Mouse (Mus musculus) ES-E14 (cell line): Measurements from ENCODE around the gene Fam155a. TPM values are rescaled to one million over a fixed set of nuclear protein-coding genes. Genes with fewer than 3 reads are reported as not detected.

Experiments
- DNase-seq: peaks from one replicate; pipeline ENCODE4 v3.0.0-alpha.2; 2013; ENCODE audit warnings: low read depth, low spot score
- H3K27ac ChIP-seq: 2 replicates; pipeline ENCODE4 v1.5.1; 2012; ENCODE audit warnings: low read depth, mild to moderate bottlenecking, low read length, moderate library complexity, mixed read lengths; ENCODE audit not compliant: poor library complexity, insufficient read depth, severe bottlenecking
- H3K36me3 ChIP-seq: 2 replicates; pipeline ENCODE4 v1.6.1; 2012; ENCODE audit warnings: mild to moderate bottlenecking, low read length, moderate library complexity, mixed read lengths; ENCODE audit not compliant: control insufficient read depth, poor library complexity, insufficient read depth, severe bottlenecking
- H3K4me1 ChIP-seq, 2 experiments: fragments of 150-350 bp in 1 of 2; sonication (generic) in 1 of 2; 2 replicates each; pipeline ENCODE4 v1.6.1; 2012; ENCODE audit warnings: low read length in 2 of 2, mild to moderate bottlenecking in 1 of 2, mixed read lengths in 1 of 2; ENCODE audit not compliant: control insufficient read depth in 2 of 2, insufficient read depth in 2 of 2, poor library complexity in 1 of 2
- H3K4me3 ChIP-seq, 2 experiments: fragments of 150-350 bp in 1 of 2; sonication (generic) in 1 of 2; 2 replicates each; pipeline ENCODE4 v1.5.1; 2012; ENCODE audit warnings: low read length in 2 of 2, low read depth in 1 of 2, mild to moderate bottlenecking in 1 of 2, mixed read lengths in 1 of 2; ENCODE audit not compliant: insufficient read depth in 1 of 2, poor library complexity in 1 of 2, severe bottlenecking in 1 of 2
- H3K9ac ChIP-seq: 2 replicates; pipeline ENCODE4 v1.6.1; 2012; ENCODE audit warnings: low read depth, mild to moderate bottlenecking, low read length, mixed read lengths; ENCODE audit not compliant: poor library complexity, insufficient read depth, severe bottlenecking
- H3K9me3 ChIP-seq: fragments of 150-350 bp; sonication (generic); 2 replicates; pipeline ENCODE4 v1.6.1; 2012; ENCODE audit warnings: low read depth, mild to moderate bottlenecking, low read length; ENCODE audit not compliant: control insufficient read depth, insufficient read depth
- CHD2 ChIP-seq: IDR thresholded peaks from 2 replicates; pipeline ENCODE4 v1.6.1; 2014; ENCODE audit warnings: mild to moderate bottlenecking, low read depth, low read length, inconsistent platforms
- HCFC1 ChIP-seq: IDR thresholded peaks from 2 replicates; pipeline ENCODE4 v1.6.1; 2012; ENCODE audit warnings: low read length, inconsistent platforms, borderline replicate concordance; ENCODE audit not compliant: insufficient read depth
- MAFK ChIP-seq: IDR thresholded peaks from 2 replicates; pipeline ENCODE4 v1.6.1; 2014; ENCODE audit warnings: mild to moderate bottlenecking, low read depth, low read length, inconsistent platforms; ENCODE audit not compliant: insufficient read depth
- ZC3H11A ChIP-seq: IDR thresholded peaks from 2 replicates; pipeline ENCODE4 v1.6.1; 2012; ENCODE audit warnings: low read depth, mild to moderate bottlenecking, inconsistent platforms, low read length, borderline replicate concordance
- ZNF384 ChIP-seq: IDR thresholded peaks from 2 replicates; pipeline ENCODE4 v1.6.1; 2012; ENCODE audit warnings: low read depth, low read length, inconsistent platforms
- in situ Hi-C, 2 experiments: fragments of 600-800 bp; cut with MboI; formaldehyde crosslinking; loops; one replicate each; pipeline ENCODE4 v1.15.1; 2025; ENCODE audit warnings: low sequenced_read_pairs in 2 of 2, inconsistent platforms in 1 of 2; ENCODE audit not compliant: unreplicated experiment in 2 of 2
- total RNA-seq: library from RNA; depleted of rRNA; stranded (reverse); fragments of 300-350 nt; gene quantifications from 2 replicates; pipeline ENCODE4 v1.2.3, GENCODE M21; 2012

The Fam155a gene
- total RNA-seq, 1 experiment, result 0.04 TPM

- in situ Hi-C loops, result no loop called here
- Histone ChIP-seq H3K27ac (no peak overlapping the region), H3K4me3 (no peak overlapping the region), H3K36me3 (no peaks in the 10 kb centered on the region), H3K9me3 (no peaks in the 10 kb centered on the region), H3K4me1 (no peaks in the 10 kb centered on the region), H3K9ac (no peak overlapping the region)
- TF ChIP-seq HCFC1 (no peak), MAFK (no peak), CHD2 (no peak), ZNF384 (no peak), ZC3H11A (no peak)
- DNase-seq, result no peak
These were observed 114.1 kb downstream of the Fam155a start for GRCm38 (mm10) chr8:9656901-9657300.

DNA sequence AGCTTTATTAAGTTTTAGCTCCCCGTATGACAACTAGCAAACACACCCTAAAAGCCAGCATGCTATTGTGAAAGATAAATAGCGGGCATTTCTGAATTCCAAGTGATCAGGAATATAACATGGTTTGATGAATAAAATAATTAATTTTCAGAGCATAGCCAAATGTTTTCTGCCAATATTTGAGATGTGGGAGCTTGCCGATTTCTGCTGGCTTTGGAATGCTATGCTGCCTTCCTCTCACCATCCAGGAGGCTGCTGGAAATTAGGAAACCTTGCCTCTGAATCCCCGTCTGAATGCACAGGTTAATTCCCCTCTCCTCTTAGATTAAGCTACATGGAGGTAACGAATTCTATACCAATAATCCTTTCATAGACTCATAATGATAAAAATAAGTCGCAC lies 116.1 kb downstream of the Fam155a start:
- Histone ChIP-seq H3K9ac (no peak overlapping the region), H3K9me3 (no peaks in the 10 kb centered on the region), H3K36me3 (no peaks in the 10 kb centered on the region), H3K4me1 (no peaks in the 10 kb centered on the region), H3K27ac (no peak overlapping the region), H3K4me3 (no peak overlapping the region)
- in situ Hi-C loops, result no loop called here
- no peak for DNase-seq
- TF ChIP-seq ZC3H11A (no peak), HCFC1 (no peak), ZNF384 (no peak), CHD2 (no peak), MAFK (no peak)

- Histone ChIP-seq H3K36me3 (no peaks in the 10 kb centered on the region), H3K9me3 (no peaks in the 10 kb centered on the region), H3K27ac (no peak overlapping the region), H3K9ac (no peak overlapping the region), H3K4me1 (no peaks in the 10 kb centered on the region), H3K4me3 (no peak overlapping the region)
- in situ Hi-C loops, result no loop called here
- DNase-seq, result no peak
- TF ChIP-seq ZNF384, result no peak
- no peak for TF ChIP-seq HCFC1
- TF ChIP-seq ZC3H11A, result no peak
- no peak for TF ChIP-seq CHD2
- no peak for TF ChIP-seq MAFK
These were observed 117.3 kb downstream of the Fam155a start for GRCm38 (mm10) chr8:9653643-9654042.

DNA sequence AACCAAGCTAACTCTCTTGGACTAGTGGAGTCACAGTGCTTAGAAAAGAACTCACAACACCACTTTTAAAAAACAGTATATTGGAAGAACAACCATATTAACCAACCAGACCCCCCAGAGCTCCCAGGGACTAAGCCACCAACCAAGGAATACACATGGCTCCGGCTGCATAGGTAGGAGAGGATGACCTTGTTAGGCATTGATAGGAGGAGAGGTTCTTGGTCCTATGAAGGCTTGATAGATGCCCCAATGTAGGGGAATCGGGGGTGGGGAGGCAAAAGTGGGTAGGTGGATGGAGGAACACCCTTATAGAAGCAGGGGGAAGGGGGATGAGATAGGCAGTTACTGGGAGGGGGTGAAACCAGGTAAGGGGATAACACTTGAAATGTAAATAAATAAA lies 132.8 kb downstream of the Fam155a start:
- H3K36me3 ChIP-seq, result no peaks in the 10 kb centered on the region
- no peak overlapping the region for H3K9ac ChIP-seq
- in situ Hi-C loops, result no loop called here
- no peak for DNase-seq
- H3K27ac ChIP-seq, result no peak overlapping the region
- TF ChIP-seq CHD2, result no peak
- TF ChIP-seq ZC3H11A, result no peak
- no peak for TF ChIP-seq HCFC1
- no peak for TF ChIP-seq ZNF384
- no peaks in the 10 kb centered on the region for H3K9me3 ChIP-seq
- no peaks in the 10 kb centered on the region for H3K4me1 ChIP-seq
- H3K4me3 ChIP-seq, result no peak overlapping the region

DNA sequence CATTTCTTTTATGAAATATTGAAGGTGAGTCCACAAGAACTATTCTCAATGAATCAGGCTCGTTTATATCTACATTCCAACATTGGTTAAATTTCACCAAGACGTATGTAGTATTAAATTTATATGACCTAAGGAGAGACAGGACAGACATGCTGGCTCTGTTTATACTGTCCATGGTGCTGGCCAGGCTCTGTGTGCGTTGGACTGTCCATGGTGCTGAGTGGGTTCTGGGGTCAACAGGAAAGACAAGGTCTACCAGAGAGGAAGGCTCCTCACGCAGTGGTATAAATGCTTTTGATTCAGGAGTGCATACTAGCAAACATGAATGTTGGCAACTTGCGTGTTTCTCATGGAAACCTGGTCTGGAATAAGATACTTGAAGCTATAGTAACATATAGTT lies 135.7 kb downstream of the Fam155a start:
- H3K9ac ChIP-seq, result no peak overlapping the region
- TF ChIP-seq HCFC1, result no peak
- TF ChIP-seq ZNF384, result no peak
- TF ChIP-seq CHD2, result no peak
- TF ChIP-seq ZC3H11A, result no peak
- no peak for TF ChIP-seq MAFK
- in situ Hi-C loops, result no loop called here
- no peaks in the 10 kb centered on the region for H3K36me3 ChIP-seq
- peak; percentile 8 for DNase-seq
- H3K4me1 ChIP-seq, result no peaks in the 10 kb centered on the region
- no peak overlapping the region for H3K4me3 ChIP-seq
- H3K27ac ChIP-seq, result no peak overlapping the region
- no peaks in the 10 kb centered on the region for H3K9me3 ChIP-seq
